Mouse (Mus musculus) limb, embryonic 14.5 days (tissue): ENCODE data around the gene Thap4. TPM values are rescaled to one million over a fixed set of nuclear protein-coding genes. Genes with fewer than 3 reads are reported as not detected.
A peak's percentile ranks its signal among the peaks of the same experiment; 100 is the strongest.

ENCODE experiments used
- ATAC-seq: fragments of 200-750 bp; cut with Nextera tagmentation; 2 replicates; pipeline ENCODE4 v1.8.0; 2017; ENCODE audit warnings: low read depth, moderate number of reproducible peaks, moderate TSS enrichment; ENCODE audit not compliant: low FRiP score
- DNase-seq: peaks from one replicate; pipeline ENCODE4 v3.0.0-alpha.2; 2015; ENCODE audit warnings: low spot score
- H3K27ac ChIP-seq: fragments of 300-500 bp; sonication (generic); replicated peaks from 2 replicates; pipeline ENCODE4 v1.5.1; 2014; ENCODE audit warnings: low read depth, mild to moderate bottlenecking, low read length, moderate library complexity, mixed read lengths
- H3K27me3 ChIP-seq: fragments of 300-500 bp; sonication (generic); 2 replicates; pipeline ENCODE4 v1.6.1; 2014; ENCODE audit warnings: low read length, mixed read lengths; ENCODE audit not compliant: control insufficient read depth, insufficient read depth
- H3K36me3 ChIP-seq: fragments of 300-500 bp; sonication (generic); 2 replicates; pipeline ENCODE4 v1.6.1; 2014; ENCODE audit warnings: mild to moderate bottlenecking, low read length, moderate library complexity, mixed read lengths; ENCODE audit not compliant: control insufficient read depth, insufficient read depth
- H3K4me1 ChIP-seq: fragments of 300-500 bp; sonication (generic); 2 replicates; pipeline ENCODE4 v1.6.1; 2014; ENCODE audit warnings: antibody characterized with exemption, low read length, mixed read lengths; ENCODE audit not compliant: control insufficient read depth, insufficient read depth
- H3K4me2 ChIP-seq: fragments of 300-500 bp; sonication (generic); replicated peaks from 2 replicates; pipeline ENCODE4 v1.6.1; 2014; ENCODE audit warnings: low read depth, mild to moderate bottlenecking, low read length, moderate library complexity; ENCODE audit not compliant: severe bottlenecking
- H3K4me3 ChIP-seq: fragments of 300-500 bp; sonication (generic); replicated peaks from 2 replicates; pipeline ENCODE4 v1.5.1; 2014; ENCODE audit warnings: low read length
- H3K9ac ChIP-seq: fragments of 300-500 bp; sonication (generic); 2 replicates; pipeline ENCODE4 v1.6.1; 2014; ENCODE audit warnings: mild to moderate bottlenecking, low read depth, low read length, moderate library complexity; ENCODE audit not compliant: severe bottlenecking
- H3K9me3 ChIP-seq: fragments of 300-500 bp; sonication (generic); 2 replicates; pipeline ENCODE4 v1.6.1; 2016; ENCODE audit warnings: low read length; ENCODE audit not compliant: control insufficient read depth
- POLR2A ChIP-seq: fragments of 200-500 bp; IDR thresholded peaks from 2 replicates; pipeline ENCODE4 v1.8.0; 2012; ENCODE audit warnings: inconsistent platforms, mild to moderate bottlenecking, moderate library complexity, borderline replicate concordance; ENCODE audit not compliant: insufficient read depth, insufficient read length; ENCODE audit errors: extremely low read depth
- WGBS: fragments of 180-500 bp; shearing (Covaris S2); extraction: QIAGEN DNeasy Blood & Tissue Kit; methylation state at CpG from one replicate; pipeline ENCODE4 v1.1.7; 2014; 5-methylcytosine and 5-hydroxymethylcytosine counted together
- polyA plus RNA-seq, 2 experiments: library from polyadenylated mRNA; depleted of rRNA in 1 of 2; stranded (reverse) in 1 of 2; unstranded in 1 of 2; fragments of >200 nt; fragmentation: Nextera tagmentation in 1 of 2; extraction: Ambion mirVana in 1 of 2; gene quantifications; 2 replicates each; pipeline versions ENCODE4 v1.2.1 to v1.2.3; 2012 to 2014

Gene Thap4
- polyA plus RNA-seq (2012; rRNA removed) (59.4 and 62.6 TPM in 2 replicates), polyA plus RNA-seq (2014; fragmentation: Nextera tagmentation; extraction: Ambion mirVana) (52.3 and 53.3 TPM in 2 replicates)

DNA sequence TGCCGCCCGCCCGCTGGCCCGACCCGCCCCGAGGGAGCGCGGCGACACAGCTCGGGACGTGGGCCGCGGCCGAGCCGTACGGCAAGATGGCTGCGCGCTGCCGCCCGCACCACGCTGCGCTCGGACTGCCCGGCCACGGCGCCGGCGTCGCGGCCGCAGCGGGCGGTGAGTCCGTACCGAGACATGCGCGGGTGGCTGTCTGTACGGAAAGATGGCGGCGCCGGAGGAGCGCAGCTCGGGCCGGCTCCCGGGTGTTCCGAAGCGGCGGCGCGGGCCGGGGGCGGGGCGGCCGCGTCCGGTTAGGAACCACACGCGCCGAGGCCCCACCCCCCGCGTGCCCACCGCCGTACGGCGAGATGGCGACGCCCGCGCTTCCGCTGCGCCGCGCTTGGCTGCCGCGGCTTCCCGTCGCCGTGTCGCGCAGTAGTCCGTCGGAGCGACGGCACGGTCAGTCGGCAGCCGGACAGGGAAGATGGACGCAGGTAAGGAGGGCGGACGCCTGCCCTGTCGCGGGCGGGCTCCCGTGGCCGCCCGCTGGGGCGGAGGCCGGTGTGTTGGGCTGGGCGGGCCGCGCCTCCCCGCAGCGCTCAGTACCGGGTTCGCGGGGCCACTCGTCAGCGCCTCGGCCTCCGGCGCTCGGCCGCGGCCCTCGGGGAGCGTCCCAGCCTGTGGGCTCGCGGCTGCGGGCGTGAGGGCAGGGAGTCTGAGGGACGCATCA is at the start of gene Thap4:
TSS of gene Thap4 (minus strand) at position 292 of the 718 bp plus-strand sequence.
- peak; percentile 92 for ATAC-seq

DNA sequence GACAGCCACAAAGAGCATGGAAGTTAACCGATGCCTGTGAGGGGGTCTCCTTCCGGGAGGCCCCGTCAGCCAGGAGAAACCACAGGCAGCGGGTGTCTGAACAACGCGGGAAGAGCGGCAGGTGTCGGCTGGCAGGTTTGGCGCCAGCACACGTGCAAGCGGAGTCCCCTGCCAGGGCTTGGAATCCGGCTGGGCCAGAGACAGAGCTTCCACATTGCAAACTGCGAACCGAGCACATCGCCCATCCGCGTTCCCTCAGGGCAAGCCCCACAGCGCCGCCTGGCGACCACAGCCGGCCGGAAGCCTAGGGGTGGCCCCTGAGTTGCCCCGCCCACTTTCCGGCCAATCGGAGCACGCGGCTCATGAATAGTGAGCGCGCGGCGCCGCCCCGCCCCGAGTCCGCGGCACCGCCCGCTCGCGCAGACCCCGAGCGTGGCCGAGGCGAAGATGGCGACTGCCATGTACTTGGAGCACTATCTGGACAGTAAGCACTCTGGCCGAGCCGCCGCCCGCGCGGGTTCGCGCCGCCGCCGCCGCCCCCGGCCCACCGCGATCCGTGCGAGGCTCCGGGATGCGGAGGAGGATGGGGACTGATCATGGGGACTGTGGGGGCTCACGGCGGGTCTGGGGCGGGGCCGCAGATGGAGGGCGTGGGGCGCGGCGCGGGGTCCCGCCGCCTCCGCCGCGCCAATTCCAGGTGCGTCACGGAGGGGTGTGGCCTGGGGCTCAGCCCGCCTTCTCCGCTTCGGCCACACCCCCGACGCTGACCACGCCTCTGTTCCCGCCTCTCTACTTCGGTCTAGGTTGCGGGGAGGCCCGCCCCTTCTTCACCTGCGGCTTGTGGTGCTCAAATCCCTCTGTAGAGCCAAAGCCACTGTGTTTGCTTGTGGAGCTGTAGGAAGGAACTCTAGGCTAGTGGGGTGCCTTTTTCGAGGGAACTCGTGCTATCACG is 49.2 kb upstream of the Thap4 start, which contains the start of gene Ing5:
TSS of gene Ing5 (plus strand) at position 410 of the 952 bp plus-strand sequence.
- H3K27me3 ChIP-seq, result no peaks in the 10 kb centered on the region
- peak within 1 kb of the TSS; percentile 93 for H3K27ac ChIP-seq
- peak within 1 kb of the TSS; percentile 83 for H3K4me2 ChIP-seq
- WGBS, result 5% methylated on average over 65 of the region's 94 CpGs
- peaks cover 22% of the 10 kb centered on the region for H3K4me1 ChIP-seq
- ATAC-seq (peak; percentile 95), DNase-seq (peak; percentile 95)
- peaks cover 47% of the 10 kb centered on the region for H3K36me3 ChIP-seq
- H3K9me3 ChIP-seq, result no peaks in the 10 kb centered on the region
- peak within 1 kb of the TSS; percentile 86 for H3K9ac ChIP-seq
- 0 out of 2 replicates have a peak, but pooled peaks have one; percentile 60 for TF ChIP-seq POLR2A
- H3K4me3 ChIP-seq, result peak within 1 kb of the TSS; percentile 76

More for the DNA sequence above, at the start of gene Thap4:
- TF ChIP-seq POLR2A, result 0 out of 2 replicates have a peak, but pooled peaks have one; percentile 64
- peak; percentile 92 for DNase-seq
- H3K4me3 ChIP-seq, result peak within 1 kb of the TSS; percentile 99
- WGBS, result 1% methylated on average over 77 of the region's 121 CpGs
- H3K9ac ChIP-seq, result peak within 1 kb of the TSS; percentile 86
- H3K27ac ChIP-seq, result peak within 1 kb of the TSS; percentile 78
- no peaks in the 10 kb centered on the region for H3K9me3 ChIP-seq
- H3K27me3 ChIP-seq, result no peaks in the 10 kb centered on the region
- H3K4me1 ChIP-seq, result peaks cover 20% of the 10 kb centered on the region
- peaks cover 10% of the 10 kb centered on the region for H3K36me3 ChIP-seq
- H3K4me2 ChIP-seq, result peak within 1 kb of the TSS; percentile 74

DNA sequence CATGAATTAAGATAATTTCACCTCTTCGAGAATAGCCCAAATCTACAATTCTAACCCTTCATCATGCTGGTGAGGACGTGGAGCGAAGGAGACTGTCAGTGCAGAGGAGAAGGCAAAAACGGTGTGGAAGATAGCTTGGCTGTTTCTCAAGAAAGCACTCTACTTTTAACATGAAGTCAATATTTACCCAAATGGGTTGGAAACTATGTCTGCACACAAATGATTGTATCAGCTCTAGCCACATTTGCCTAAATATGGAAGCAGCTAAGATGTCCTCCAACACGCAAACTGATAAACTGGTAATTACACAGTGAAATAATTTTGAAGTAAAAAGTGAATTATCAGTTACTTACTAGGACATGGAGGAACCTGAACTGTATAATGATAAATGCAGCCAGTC is 48.1 kb upstream of the Thap4 start:
- H3K4me3 ChIP-seq, result peak overlapping the region; percentile 77; the same call in 1 of the 2 replicates
- peaks cover 22% of the 10 kb centered on the region for H3K4me1 ChIP-seq
- H3K4me2 ChIP-seq, result peak overlapping the region; percentile 83
- no peak for TF ChIP-seq POLR2A
- no peaks in the 10 kb centered on the region for H3K27me3 ChIP-seq
- peaks cover 46% of the 10 kb centered on the region for H3K36me3 ChIP-seq
- 85% methylated on average over 5 of the region's 5 CpGs for WGBS
- no peaks in the 10 kb centered on the region for H3K9me3 ChIP-seq
- no peak overlapping the region for H3K27ac ChIP-seq
- ATAC-seq, result no peak
- no peak for DNase-seq
- no peak overlapping the region for H3K9ac ChIP-seq

DNA sequence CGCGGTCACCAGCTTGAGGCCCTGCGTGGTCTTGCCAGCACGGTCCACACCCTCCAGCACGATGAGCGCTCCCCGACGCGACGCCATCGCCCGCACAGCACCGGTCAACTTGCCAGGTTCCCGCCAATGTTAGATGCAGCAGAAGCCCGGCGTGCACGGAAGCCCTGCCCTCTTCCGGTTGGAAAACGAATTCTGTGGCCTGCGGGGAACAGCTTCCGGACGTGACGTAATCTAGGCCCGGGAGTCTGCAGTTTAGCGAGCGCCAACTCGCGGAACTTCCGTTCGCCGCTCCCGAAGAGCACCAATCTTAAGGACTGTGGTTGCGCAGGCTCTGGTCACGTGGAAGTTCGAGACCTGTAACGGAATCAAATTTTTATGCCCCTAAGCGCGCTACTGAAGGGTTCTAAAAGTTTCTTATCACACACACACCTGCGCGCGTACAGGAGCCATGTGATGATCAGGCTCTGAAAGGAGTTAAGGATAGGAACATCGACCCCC is 47.1 kb upstream of the Thap4 start, which contains the start of gene Dtymk:
TSS of gene Dtymk (minus strand) at position 194 of the 498 bp plus-strand sequence.
- under 1% methylated on average over 42 of the region's 42 CpGs for WGBS
- Histone ChIP-seq H3K9ac (peak within 1 kb of the TSS; percentile 74), H3K9me3 (no peaks in the 10 kb centered on the region), H3K27ac (peak within 1 kb of the TSS; percentile 84), H3K4me2 (peak within 1 kb of the TSS; percentile 83), H3K4me1 (peaks cover 22% of the 10 kb centered on the region), H3K4me3 (peak within 1 kb of the TSS; percentile 77), H3K36me3 (peaks cover 47% of the 10 kb centered on the region), H3K27me3 (no peaks in the 10 kb centered on the region)
- DNase-seq (peak; percentile 96), ATAC-seq (peak; percentile 72)
- TF ChIP-seq POLR2A, result 0 out of 2 replicates have a peak, but pooled peaks have one; percentile 74
